Mouse (Mus musculus) stomach, embryonic 15.5 days (tissue): ENCODE data around the gene Iqca. TPM values are rescaled to one million over a fixed set of nuclear protein-coding genes. Genes with fewer than 3 reads are reported as not detected.

Source experiments
- ATAC-seq: fragments of 200-750 bp; cut with Nextera tagmentation; 2 replicates; pipeline ENCODE4 v1.8.0; 2017; ENCODE audit warnings: low read depth, moderate number of reproducible peaks, moderate TSS enrichment; ENCODE audit not compliant: insufficient read depth, low FRiP score
- H3K27ac ChIP-seq: fragments of 300-500 bp; sonication (generic); 2 replicates; pipeline ENCODE4 v1.5.1; 2015; ENCODE audit warnings: mild to moderate bottlenecking, inconsistent platforms
- H3K27me3 ChIP-seq: fragments of 300-500 bp; sonication (generic); replicated peaks from 2 replicates; pipeline ENCODE4 v1.6.1; 2015; ENCODE audit warnings: inconsistent platforms
- H3K36me3 ChIP-seq: fragments of 300-500 bp; sonication (generic); 2 replicates; pipeline ENCODE4 v1.6.1; 2015; ENCODE audit warnings: inconsistent platforms
- H3K4me1 ChIP-seq: fragments of 300-500 bp; sonication (generic); 2 replicates; pipeline ENCODE4 v1.6.1; 2015; ENCODE audit warnings: inconsistent platforms
- H3K4me2 ChIP-seq: fragments of 300-500 bp; sonication (generic); 2 replicates; pipeline ENCODE4 v1.6.1; 2015; ENCODE audit warnings: mild to moderate bottlenecking, inconsistent platforms
- H3K4me3 ChIP-seq: fragments of 300-500 bp; sonication (generic); replicated peaks from 2 replicates; pipeline ENCODE4 v1.5.1; 2015; ENCODE audit warnings: inconsistent platforms
- H3K9ac ChIP-seq: fragments of 300-500 bp; sonication (generic); 2 replicates; pipeline ENCODE4 v1.6.1; 2015; ENCODE audit warnings: inconsistent platforms
- H3K9me3 ChIP-seq: fragments of 300-500 bp; sonication (generic); 2 replicates; pipeline ENCODE4 v1.6.1; 2016; ENCODE audit warnings: inconsistent platforms
- WGBS: fragments of 180-500 bp; shearing (Covaris S2); methylation state at CpG from one replicate; pipeline ENCODE4 v1.1.7; 2015; 5-methylcytosine and 5-hydroxymethylcytosine counted together
- polyA plus RNA-seq: library from polyadenylated mRNA; unstranded; fragments of >200 nt; fragmentation: Nextera tagmentation; extraction: Ambion mirVana; gene quantifications from 2 replicates; pipeline ENCODE4 v1.2.1, GENCODE M21; 2015

Iqca gene
- polyA plus RNA-seq, 1 experiment from 2014 or later, result not detected

DNA sequence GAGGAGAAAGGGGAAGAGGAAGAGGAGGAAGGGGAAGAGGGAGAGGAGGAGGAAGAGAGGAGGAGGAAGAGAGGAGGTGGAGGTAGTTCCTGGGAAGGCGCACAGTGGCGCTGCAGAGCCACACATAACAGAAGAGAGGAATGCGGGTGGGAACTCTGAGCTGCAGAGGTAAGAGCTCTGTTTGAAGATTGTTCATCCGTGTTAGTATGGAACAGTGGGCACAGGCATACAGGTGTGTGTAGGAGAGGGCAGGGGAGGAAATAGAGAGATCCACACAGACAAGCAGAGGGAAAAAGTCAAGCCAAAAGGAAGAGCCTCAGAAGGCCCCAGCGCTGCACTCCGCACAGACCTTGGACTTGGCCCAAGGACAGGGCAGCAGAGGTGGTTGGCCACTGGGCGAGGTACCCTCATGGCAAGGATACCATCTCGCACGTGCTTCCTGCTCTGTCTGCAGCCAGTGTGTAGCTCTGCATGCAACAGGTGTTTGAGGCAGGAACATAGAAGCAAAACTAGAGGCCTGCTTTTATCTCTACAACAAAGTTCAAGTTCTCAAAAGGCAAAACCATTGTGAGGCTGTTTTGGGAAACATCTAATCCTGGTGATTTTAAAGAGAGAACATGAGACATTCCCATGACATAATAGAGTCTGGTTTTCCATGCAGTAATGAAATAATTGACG lies 60.2 kb downstream of the Iqca start:
- Histone ChIP-seq H3K27ac (no peak overlapping the region), H3K4me1 (no peaks in the 10 kb centered on the region), H3K9me3 (no peaks in the 10 kb centered on the region), H3K27me3 (no peaks in the 10 kb centered on the region), H3K9ac (no peak overlapping the region), H3K36me3 (no peaks in the 10 kb centered on the region), H3K4me2 (no peak overlapping the region), H3K4me3 (no peak overlapping the region)
- 72% methylated on average over 10 of the region's 10 CpGs for WGBS
- ATAC-seq, result no peak

DNA sequence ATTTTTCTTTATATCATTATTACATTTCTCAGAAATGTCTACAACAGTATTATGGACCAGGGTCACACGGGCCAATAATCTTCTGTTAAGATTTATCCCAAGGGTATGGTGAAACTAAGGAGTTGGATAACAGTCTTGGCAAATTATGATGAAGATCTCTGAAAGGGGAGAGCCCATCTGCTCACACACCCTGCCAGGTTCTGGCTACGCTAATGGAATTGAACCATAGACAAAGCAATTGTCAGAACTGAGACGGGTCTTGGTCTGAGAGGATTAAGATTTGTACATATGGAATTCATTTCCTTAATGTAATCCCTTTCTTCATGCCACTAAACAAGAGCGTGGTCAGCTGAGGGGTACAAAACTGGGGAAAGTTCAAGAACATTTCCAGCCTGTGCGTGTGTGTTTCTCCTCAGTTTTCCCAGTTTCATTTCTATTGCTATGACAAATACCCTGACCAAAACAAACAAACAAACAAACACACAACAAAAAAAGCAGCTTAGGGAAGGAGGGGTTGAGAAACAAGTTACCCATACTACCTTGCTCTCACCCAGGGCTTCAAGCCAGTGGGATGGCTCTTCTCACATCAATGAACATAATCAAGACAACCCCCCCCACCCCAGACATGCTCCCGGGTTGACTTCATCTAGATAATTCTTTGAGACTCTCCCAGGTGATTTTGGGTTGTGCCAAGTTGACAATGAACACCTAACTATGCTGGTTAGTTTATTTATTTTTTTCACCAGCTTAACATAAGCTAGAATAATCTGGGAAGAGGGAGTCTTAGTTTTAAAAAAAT lies 64.8 kb downstream of the Iqca start:
- WGBS, result 69% methylated on average over 6 of the region's 6 CpGs
- H3K9ac ChIP-seq, result no peak overlapping the region
- no peak overlapping the region for H3K4me2 ChIP-seq
- no peaks in the 10 kb centered on the region for H3K4me1 ChIP-seq
- no peak overlapping the region for H3K27ac ChIP-seq
- no peaks in the 10 kb centered on the region for H3K9me3 ChIP-seq
- H3K27me3 ChIP-seq, result no peaks in the 10 kb centered on the region
- H3K4me3 ChIP-seq, result no peak overlapping the region
- no peak for ATAC-seq
- H3K36me3 ChIP-seq, result no peaks in the 10 kb centered on the region

DNA sequence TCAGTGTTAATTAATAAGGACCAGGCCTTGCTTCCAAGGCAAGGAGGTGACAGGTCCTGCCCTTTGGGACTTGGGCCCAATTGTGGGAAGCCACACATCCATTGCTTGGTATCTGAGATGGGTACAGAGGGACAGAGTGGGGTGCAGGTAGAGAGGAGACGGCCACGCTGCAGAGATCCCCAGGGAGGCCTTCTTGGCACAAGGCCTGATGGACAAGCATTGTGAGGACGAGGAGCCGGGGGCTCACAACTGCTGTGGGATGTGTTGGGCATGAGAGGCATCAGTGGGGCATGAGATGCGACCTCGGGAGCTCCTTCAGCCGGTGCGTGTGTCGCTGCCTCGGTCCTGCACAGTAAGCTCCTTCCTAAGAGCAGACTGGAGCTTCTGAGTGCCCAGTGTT lies 66.7 kb downstream of the Iqca start:
- Histone ChIP-seq H3K27ac (no peak overlapping the region), H3K4me2 (no peak overlapping the region), H3K9me3 (no peaks in the 10 kb centered on the region), H3K27me3 (no peaks in the 10 kb centered on the region), H3K4me1 (no peaks in the 10 kb centered on the region), H3K36me3 (no peaks in the 10 kb centered on the region), H3K4me3 (no peak overlapping the region), H3K9ac (no peak overlapping the region)
- WGBS, result 87% methylated on average over 10 of the region's 10 CpGs
- no peak for ATAC-seq

DNA sequence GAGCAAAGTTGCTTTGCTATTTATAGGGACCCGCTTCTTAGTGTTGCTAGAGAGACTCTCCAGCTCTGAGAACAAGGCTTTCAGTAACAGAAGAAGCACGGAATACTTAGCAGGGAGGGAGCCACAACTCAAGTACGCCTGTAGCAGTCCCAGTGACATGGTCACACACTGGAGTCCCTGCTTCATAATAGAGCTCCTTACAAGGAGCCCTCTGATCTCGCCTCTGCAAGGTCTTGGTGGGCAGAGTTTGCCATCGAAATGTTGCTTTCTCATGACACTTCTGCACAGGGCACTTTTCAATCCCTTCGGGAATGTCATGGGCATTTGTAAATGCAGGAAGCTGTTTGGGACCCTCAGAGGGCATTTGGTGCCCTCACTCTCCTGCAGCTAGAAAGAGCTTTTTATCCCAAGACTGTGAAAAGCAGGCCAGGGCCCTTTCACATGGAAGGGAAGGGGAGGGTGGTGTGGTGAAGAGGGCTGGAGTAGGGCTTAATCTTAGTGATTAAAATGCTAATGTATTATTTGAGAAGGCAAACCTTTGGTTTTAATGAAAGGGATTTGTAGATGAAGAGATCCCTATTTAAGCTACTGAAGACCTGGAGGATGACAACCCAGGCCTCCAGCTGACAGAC lies 67.6 kb downstream of the Iqca start:
- Histone ChIP-seq H3K4me3 (no peak overlapping the region), H3K9me3 (no peaks in the 10 kb centered on the region), H3K9ac (no peak overlapping the region), H3K36me3 (no peaks in the 10 kb centered on the region), H3K27me3 (no peaks in the 10 kb centered on the region), H3K4me2 (no peak overlapping the region), H3K27ac (no peak overlapping the region), H3K4me1 (no peaks in the 10 kb centered on the region)
- WGBS, result 68% methylated on average over 6 of the region's 6 CpGs
- ATAC-seq, result no peak

DNA sequence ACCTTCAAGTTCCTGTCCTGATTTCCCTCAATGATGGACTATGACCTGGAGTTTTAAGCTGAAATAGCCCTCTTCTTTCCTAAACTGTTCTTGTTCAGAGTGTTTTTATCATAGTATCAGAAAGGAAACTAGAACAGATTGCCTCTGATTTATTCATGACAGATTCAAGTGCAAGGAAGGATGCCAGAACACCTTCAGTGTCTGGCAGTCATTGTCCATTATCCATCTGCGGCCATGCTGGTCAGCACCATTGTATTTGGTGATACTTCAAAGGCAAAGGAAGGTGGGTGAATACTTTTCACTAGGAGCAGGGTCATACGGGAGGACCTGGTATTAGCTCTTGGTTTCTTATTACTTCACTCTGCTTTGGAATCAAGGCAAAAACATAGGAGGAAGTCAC lies 76.9 kb downstream of the Iqca start:
- Histone ChIP-seq H3K27me3 (no peaks in the 10 kb centered on the region), H3K9me3 (no peaks in the 10 kb centered on the region), H3K4me2 (no peak overlapping the region), H3K4me3 (no peak overlapping the region), H3K4me1 (no peaks in the 10 kb centered on the region), H3K9ac (no peak overlapping the region), H3K36me3 (no peaks in the 10 kb centered on the region), H3K27ac (no peak overlapping the region)
- no peak for ATAC-seq
- 81% methylated on average over 2 of the region's 2 CpGs for WGBS

DNA sequence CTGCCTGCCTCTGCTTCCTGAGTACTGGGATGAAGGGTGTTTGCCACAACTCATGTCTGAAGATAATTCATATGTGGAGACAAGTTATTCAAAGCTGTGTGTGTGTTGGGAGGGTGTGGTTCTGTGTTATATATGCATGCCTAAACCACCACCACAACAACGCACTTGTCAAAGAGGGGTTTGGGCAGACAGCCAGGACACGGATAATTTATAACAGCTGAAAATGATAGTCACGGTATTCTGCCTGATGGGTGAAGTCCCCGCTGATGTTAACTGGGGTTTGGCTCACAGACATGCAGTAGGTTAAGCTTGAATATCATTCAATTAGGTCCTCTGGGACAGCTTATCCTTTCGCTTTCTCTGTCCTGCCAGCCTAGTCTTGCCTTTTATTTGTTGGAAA lies 78.4 kb downstream of the Iqca start:
- ATAC-seq, result no peak

DNA sequence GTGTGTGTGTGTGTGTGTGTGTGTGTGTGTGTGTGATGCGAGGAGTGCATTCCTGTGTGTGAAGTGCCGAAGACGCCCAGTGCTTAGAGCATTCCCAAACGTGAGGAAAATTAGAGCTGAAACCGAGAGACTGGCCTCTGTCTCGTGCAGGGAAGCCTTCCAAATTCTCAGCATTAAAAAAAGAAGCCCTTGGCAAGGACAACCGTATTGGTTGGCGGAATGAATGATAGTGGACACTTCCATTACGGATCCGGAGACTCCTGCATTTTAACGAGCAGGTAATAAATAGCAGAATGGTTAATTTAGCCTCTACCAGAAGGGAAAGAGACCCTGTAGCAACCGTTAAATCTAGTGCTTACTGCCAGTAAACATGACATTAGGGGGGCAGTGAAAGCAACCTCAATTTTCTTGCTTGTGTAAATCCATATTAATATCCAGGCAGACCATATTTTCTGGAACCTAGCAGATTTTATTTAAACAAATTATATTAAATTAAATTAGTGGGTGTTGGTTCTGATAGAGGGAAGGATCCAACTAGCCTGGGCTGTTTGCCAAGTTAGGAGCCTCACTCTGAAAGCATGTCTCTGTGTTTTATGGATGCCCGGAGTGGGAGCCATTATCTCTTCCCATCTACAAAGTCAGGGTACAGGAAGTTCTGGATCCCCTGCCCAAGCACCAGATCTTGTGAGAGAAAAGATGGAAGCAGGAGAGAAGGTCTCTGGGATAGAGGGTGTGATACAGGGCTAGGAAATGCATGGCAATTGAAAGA lies 81.2 kb downstream of the Iqca start:
- no peaks in the 10 kb centered on the region for H3K4me1 ChIP-seq
- 66% methylated on average over 13 of the region's 13 CpGs for WGBS
- no peaks in the 10 kb centered on the region for H3K36me3 ChIP-seq
- ATAC-seq, result no peak
- no peak overlapping the region for H3K27ac ChIP-seq
- H3K9ac ChIP-seq, result no peak overlapping the region
- H3K4me3 ChIP-seq, result no peak overlapping the region
- no peak overlapping the region for H3K4me2 ChIP-seq
- H3K27me3 ChIP-seq, result no peaks in the 10 kb centered on the region
- no peaks in the 10 kb centered on the region for H3K9me3 ChIP-seq

More for the DNA sequence above, 78.4 kb downstream of the Iqca start:
- no peak overlapping the region for H3K4me3 ChIP-seq
- no peaks in the 10 kb centered on the region for H3K9me3 ChIP-seq
- 57% methylated on average over 5 of the region's 5 CpGs for WGBS
- no peak overlapping the region for H3K27ac ChIP-seq
- H3K27me3 ChIP-seq, result no peaks in the 10 kb centered on the region
- H3K4me1 ChIP-seq, result no peaks in the 10 kb centered on the region
- H3K4me2 ChIP-seq, result no peak overlapping the region
- H3K36me3 ChIP-seq, result no peaks in the 10 kb centered on the region
- H3K9ac ChIP-seq, result no peak overlapping the region

DNA sequence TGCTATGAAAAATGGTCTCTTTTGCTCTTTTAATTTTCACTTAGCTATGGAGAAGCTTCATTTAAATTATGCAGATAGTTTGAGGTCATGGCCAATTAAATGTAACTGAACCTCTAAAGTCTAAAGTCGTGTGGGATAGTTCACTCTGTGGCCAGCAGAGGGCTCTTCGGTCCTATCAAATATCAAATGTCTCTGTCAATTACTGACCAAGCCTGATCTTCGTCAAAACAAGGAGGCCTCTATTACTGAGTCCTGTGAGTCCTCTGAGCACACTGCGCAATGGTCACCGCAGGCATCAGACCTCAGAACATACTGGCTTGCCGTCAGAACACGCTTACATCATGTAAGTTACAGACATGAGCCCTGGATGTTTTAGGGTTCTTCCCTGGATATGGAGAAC lies 92.6 kb downstream of the Iqca start:
- Histone ChIP-seq H3K4me2 (no peak overlapping the region), H3K4me1 (no peaks in the 10 kb centered on the region), H3K4me3 (no peak overlapping the region), H3K36me3 (no peaks in the 10 kb centered on the region), H3K27me3 (no peaks in the 10 kb centered on the region), H3K27ac (no peak overlapping the region), H3K9ac (no peak overlapping the region), H3K9me3 (no peaks in the 10 kb centered on the region)
- 15% methylated on average over 7 of the region's 7 CpGs for WGBS
- 0 out of 2 replicates have a peak, but pooled peaks have one; percentile 53 for ATAC-seq

DNA sequence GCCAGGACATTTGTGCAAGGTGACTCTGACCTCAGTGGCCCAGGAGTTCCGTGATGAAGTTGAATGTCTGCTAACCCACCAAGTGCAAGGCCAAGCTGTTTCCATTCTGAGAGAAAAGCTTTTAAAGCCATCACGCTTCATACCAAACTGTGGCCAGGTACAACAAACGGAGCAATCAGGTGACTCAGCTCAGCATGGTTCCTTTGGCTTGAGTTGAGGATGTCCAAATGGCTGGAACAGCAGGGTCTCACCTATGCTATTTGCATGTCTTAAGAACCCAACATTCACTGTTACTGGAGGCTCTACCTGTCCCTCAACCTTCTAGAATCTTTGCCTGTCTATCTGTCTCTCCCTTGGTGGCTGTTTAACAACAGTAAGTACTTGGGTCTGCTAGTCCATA lies 93.1 kb downstream of the Iqca start:
- no peaks in the 10 kb centered on the region for H3K27me3 ChIP-seq
- H3K4me1 ChIP-seq, result no peaks in the 10 kb centered on the region
- ATAC-seq, result no peak
- 60% methylated on average over 3 of the region's 3 CpGs for WGBS
- H3K27ac ChIP-seq, result no peak overlapping the region
- H3K9ac ChIP-seq, result no peak overlapping the region
- no peaks in the 10 kb centered on the region for H3K36me3 ChIP-seq
- H3K4me3 ChIP-seq, result no peak overlapping the region
- no peaks in the 10 kb centered on the region for H3K9me3 ChIP-seq
- H3K4me2 ChIP-seq, result no peak overlapping the region

DNA sequence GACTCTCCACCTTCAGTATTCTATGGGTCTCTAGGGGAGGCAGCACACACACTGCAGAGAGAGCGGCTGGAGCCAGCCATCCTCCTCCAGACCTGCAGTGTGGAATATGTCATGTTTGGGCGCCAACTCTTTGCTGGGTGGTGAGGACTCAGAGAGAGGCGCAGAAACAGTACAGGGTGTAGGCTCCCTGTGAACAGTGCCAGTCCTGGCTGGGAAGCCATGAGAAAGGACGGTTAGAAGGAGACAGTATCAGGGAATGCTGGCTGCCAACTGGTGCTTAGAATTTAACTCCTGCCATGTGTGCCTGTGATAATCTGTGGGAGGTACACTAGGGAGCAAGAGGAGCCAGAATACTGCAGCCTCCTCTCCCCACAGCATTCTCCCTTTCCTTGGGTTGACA lies 98.2 kb downstream of the Iqca start:
- Histone ChIP-seq H3K27me3 (0 out of 2 replicates have a peak, but pooled peaks cover 3% of the 10 kb centered on the region), H3K9me3 (no peaks in the 10 kb centered on the region), H3K9ac (no peak overlapping the region), H3K4me3 (no peak overlapping the region), H3K27ac (no peak overlapping the region), H3K4me1 (no peaks in the 10 kb centered on the region), H3K36me3 (no peaks in the 10 kb centered on the region), H3K4me2 (no peak overlapping the region)
- no peak for ATAC-seq
- 84% methylated on average over 4 of the region's 4 CpGs for WGBS

DNA sequence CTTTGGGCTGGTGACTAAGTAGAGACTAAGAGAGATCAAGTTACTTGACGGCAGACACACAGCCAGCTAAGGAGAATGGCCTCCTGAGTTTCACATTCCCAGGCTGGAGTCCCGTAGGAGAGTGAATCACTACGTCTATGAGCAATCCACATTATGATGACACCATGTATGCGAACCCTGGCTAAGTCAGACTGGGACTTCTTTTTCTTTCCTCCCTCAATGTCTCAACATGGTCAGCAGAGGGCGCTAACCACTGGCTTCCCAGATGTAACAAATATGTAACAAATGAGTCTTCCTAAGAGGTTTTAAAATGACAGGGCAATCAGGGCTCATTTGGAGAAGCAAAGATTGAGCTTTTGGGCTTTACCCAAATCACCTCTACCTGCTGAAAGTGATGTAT lies 101.9 kb downstream of the Iqca start:
- Histone ChIP-seq H3K36me3 (no peaks in the 10 kb centered on the region), H3K4me2 (no peak overlapping the region), H3K9me3 (no peaks in the 10 kb centered on the region), H3K4me3 (no peak overlapping the region), H3K27me3 (0 out of 2 replicates have a peak, but pooled peaks cover 5% of the 10 kb centered on the region), H3K9ac (no peak overlapping the region), H3K27ac (no peak overlapping the region), H3K4me1 (no peaks in the 10 kb centered on the region)
- ATAC-seq, result no peak
- 26% methylated on average over 5 of the region's 5 CpGs for WGBS
